Mouse (Mus musculus) brown adipose tissue, adult 24 weeks (tissue): ENCODE measurements around the gene Fhad1. TPM values are rescaled to one million over a fixed set of nuclear protein-coding genes. Genes with fewer than 3 reads are reported as not detected.

ENCODE experiments used
- H3K27ac ChIP-seq: fragments of 200-500 bp; replicated peaks from 2 replicates; pipeline ENCODE4 v1.5.1; 2012; ENCODE audit warnings: low read depth, mild to moderate bottlenecking, low read length
- H3K4me1 ChIP-seq: fragments of 200-500 bp; 2 replicates; pipeline ENCODE4 v1.6.1; 2012; ENCODE audit warnings: low read length, mixed read lengths; ENCODE audit not compliant: control insufficient read depth, insufficient read depth, insufficient read length
- H3K4me3 ChIP-seq: fragments of 200-500 bp; 2 replicates; pipeline ENCODE4 v1.5.1; 2012; ENCODE audit warnings: low read depth, mild to moderate bottlenecking, low read length, moderate library complexity; ENCODE audit not compliant: insufficient read depth
- polyA plus RNA-seq: library from polyadenylated mRNA; stranded (reverse); fragments of >200 nt; gene quantifications from 2 replicates; pipeline ENCODE4 v1.2.4, GENCODE M21; 2012; ENCODE audit not compliant: missing spikeins, insufficient read depth, insufficient read length

The Fhad1 gene
- not detected in 2 replicates for polyA plus RNA-seq

DNA sequence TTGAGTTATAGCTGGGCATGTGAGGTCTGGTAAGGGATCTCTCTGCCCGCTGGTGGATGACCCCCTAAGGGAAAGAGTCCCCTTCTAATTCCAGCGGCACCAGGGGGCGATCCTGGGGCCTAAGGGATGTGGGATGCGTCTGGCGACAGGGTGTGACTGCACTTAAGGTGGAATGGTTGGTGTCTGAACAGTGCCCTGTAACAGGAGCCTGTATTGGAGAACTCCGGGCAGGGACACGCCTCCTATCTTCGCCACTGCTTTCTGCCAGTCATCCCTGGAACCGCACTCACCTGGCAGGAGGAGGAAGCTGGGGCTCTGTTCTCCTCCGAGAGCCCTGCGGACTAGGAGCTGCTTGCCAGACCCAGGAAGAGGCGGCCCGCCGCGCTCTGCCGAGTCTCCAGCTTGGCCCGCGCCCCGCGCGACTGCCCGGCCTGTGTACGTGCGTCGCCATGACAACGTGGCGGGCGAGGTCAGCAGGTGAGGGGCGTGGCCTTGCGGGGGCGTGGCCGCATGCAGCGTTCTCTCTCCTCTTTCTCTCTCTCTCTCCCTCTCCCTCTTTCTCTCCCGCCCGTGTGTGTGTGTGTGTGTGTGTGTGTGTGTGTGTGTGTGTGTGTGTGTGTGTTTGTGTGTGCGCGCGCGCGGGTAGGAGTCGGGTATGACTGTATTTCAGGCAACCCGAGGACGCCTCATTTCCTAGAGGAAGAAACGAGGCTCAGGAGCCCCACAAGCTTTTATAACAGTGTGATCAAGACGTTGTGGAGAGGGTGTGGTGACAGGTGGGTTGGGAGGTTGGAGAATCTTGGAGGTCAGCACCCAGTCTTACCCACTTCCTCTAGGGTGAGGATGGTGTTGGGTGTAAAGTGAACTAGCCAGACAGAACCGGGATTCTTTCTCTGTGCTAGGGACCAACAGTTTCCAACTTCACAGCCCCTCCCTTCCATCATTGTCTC is at the start of gene Fhad1:
TSS of gene Fhad1 (minus strand) at position 424 of the 950 bp plus-strand sequence.
- Histone ChIP-seq H3K4me3 (no peak within 1 kb of the TSS), H3K27ac (no peak within 1 kb of the TSS), H3K4me1 (no peaks in the 10 kb centered on the region)

- H3K27ac ChIP-seq: no peak overlapping the region
- no peak overlapping the region for H3K4me3 ChIP-seq
- H3K4me1 ChIP-seq: peaks cover 6% of the 10 kb centered on the region
These were observed 48.2 kb upstream of the Fhad1 start for GRCm38 (mm10) chr4:142063057-142063534.

DNA sequence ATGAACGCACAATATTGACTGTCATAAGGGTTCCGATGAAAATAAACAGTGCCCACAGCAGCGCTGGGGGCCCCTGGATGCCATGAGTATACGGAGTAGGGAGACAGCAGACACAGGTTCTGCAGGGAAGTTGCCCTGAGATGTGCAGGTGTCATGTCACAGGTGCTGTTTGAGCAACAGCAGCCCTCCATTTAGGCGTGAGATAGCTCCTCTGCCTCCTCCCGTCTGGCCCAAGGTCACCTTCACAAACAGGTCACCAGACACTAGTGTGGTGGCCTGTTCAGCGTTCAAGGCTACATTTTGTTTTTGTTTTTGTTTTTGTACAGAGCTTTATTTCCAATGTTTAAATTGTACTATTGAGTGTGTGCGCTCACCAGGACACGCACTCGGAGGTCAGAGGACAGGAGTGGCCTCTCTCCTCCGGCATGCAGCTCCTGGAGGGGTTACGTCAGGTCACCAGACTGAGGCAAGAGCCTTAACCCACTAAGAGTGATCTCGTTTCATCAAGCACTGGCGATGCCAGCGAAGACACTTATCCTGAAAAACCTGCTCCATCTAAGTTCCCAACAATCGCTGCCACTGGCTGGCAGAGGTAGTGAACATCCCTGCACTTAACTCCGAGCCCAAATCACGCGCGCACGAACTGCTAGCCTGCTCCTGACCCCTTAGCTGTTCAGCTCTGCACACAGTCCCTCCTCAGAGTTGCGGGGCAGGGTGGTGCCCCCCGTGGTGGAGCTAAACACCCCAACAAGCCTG is 46.8 kb upstream of the Fhad1 start:
- Histone ChIP-seq H3K4me1 (peaks cover 6% of the 10 kb centered on the region), H3K27ac (no peak overlapping the region), H3K4me3 (no peak overlapping the region)

- Histone ChIP-seq H3K27ac (no peak overlapping the region), H3K4me1 (peaks cover 2% of the 10 kb centered on the region)
These were observed 45.8 kb upstream of the Fhad1 start for GRCm38 (mm10) chr4:142060455-142061378.

DNA sequence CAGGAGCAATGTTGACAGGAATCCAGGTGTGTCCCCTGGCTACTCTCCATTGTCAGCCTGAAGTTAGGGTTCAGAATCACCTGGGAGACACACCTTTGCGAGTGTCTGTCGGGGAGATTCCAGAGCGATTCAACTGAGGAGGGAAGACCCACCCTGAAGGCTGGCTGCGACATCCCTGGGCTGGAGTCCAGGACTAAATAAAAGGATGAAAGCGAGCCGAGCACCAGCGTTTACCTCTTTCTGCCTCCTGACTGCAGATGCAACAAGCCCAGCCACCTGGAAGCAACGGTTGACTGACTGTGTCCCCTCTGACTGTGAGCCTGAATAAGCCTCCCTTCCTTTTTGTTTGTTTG is 44.9 kb upstream of the Fhad1 start:
- H3K4me1 ChIP-seq: no peaks in the 10 kb centered on the region; the same call in 1 of the 2 replicates
- H3K4me3 ChIP-seq: no peak overlapping the region
- H3K27ac ChIP-seq: no peak overlapping the region

More at GRCm38 (mm10) chr4:142060455-142061378, 45.8 kb upstream of the Fhad1 start:
- H3K4me3 ChIP-seq: no peak overlapping the region

DNA sequence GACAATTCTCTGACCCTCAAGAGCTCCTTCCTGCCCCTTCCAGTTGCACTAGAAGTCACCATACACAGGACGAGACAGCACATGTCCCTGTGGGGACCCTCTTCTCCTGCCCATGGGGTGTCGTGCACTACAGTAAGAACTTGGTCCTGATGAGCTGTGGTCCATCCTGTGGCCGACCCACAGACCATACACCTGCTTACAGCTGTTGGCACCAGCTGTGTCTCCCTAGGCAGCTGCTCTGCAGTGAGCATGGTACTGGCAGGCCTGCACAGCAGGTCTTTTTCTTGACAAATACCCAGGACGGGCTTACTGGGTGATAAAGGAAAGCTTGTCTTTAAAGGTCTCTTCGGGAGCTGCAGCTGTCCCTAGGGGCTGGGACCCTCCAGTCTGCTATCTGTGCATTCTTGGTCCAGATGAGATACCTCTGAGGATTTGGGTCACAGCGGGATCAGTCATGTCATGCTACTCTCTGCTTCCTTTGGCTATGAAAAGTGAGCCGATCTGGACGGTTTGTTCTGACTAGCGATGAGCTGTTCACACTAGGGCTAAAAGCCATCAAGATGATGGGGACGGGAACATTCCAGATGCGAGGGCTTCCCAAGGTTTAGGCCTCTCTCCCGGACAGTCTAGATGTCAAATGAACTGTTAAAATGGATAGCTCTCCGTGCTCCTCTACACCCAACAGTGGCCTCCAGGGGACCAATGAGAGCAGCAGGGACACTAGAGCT is 44.4 kb upstream of the Fhad1 start:
- no peak overlapping the region for H3K27ac ChIP-seq
- no peak overlapping the region for H3K4me3 ChIP-seq
- H3K4me1 ChIP-seq: no peaks in the 10 kb centered on the region

DNA sequence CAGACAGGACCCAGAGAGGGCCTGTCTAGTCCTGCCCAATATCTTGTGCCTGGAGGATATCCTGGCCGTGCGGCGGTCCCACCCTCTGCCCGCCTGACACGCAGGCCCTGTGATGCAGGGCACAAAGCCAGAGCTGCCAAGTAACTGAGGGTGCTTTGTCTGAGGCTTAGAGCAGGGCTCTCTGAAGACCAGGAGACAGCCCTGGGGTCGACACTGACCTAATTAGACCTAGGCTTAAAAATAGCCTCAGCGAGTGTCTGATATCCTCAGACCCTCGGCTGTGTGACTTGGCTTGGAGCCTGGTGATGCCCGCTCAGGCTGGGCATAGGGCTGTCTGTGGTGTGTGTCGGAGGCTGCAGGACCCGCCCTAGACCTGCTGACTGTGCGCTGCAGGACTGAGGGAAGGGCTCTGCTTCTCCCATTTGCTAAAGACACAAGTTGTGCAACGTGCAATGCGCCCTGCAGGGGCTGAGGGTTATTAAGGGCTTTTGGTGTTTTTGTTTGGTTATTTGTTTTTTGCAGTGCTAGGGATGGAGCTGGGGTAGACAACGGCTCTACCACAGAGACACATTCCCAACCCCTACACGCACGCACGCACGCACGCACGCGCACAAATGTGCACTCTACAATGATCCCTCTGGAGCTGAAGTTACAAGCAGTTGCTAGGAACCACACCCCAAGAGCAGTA is 42.8 kb upstream of the Fhad1 start:
- no peaks in the 10 kb centered on the region for H3K4me1 ChIP-seq
- no peak overlapping the region for H3K27ac ChIP-seq

GRCm38 (mm10) chr4:142055600-142055999 is 40.7 kb upstream of the Fhad1 start:
- H3K4me1 ChIP-seq: no peaks in the 10 kb centered on the region
- H3K27ac ChIP-seq: no peak overlapping the region
- H3K4me3 ChIP-seq: no peak overlapping the region

More for the DNA sequence above, 42.8 kb upstream of the Fhad1 start:
- no peak overlapping the region for H3K4me3 ChIP-seq

DNA sequence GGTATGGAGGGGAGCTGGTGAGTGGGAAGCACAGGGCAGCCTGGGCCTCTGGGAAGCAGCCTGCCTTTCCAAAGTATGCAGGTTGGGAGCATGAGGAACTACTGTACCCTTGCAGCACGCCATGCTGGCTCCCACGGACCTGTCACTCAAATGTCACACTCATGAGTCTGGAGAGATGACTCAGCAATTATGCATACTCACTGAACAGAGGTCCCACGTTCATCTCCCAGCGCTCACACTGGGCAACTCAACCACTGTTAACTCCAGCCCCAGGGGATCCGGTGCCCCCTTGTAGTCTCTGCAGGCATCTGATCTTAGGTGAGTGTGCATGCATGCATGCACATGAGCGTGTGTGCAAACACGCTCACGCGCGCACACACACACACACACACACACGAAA is 39.7 kb upstream of the Fhad1 start:
- no peak overlapping the region for H3K4me3 ChIP-seq
- H3K27ac ChIP-seq: no peak overlapping the region
- H3K4me1 ChIP-seq: no peaks in the 10 kb centered on the region

DNA sequence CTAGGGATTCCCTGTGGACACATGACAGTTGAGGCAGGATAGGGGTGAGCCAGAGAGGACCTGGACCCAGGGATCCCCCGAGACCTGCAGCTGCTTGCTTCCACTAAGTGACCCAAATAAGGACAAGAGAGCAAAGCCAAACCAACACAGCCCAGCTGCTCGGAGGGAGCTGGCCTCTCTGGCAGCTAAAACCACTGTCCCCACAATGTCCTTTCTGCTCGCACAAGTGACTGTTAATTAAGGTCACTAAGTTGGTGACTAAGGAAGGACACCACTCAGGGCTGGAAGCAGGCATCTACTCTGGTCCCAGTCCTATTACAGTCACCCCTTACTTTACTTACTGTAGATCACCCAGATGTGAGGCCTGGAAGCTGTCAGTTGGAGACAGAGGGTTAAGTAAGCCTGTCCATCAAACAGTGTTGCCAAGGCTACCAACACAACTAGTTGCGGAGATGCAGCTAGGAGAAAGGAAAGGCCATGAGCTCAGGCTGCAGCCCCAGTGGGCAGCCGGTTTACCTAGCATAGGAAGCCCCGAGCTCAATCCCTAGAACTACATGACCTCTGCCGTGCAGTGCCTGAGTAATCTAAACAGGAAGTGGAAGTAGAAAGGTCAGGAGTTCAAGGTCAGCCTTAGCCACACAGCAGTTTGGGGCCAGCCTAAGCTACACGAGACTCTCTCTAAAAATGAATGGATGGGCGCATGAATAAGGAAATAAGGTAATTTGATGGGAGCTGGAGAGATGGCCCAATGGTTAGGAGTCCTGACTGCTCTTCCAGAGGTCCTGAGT is 39.0 kb upstream of the Fhad1 start:
- no peak overlapping the region for H3K4me3 ChIP-seq
- H3K27ac ChIP-seq: no peak overlapping the region
- no peaks in the 10 kb centered on the region for H3K4me1 ChIP-seq

DNA sequence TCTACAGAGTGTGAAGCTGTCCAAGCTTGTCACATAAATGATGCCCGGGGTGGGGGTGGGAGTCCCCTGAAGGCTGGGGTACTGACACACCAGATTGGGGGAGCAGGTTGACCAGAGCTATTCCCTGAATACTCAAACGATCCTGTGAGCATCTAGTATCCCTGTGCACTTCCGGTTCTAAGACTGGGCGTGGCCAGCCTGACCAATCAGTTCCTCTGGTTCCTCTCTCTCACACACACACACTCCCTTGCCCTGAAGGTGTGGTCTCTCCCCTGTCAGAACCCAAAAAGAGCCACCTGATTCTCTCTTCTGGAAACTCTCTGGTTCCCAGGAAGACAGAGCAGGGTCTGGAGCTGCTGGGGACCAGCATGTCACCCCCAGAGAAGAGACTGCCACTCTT is 38.4 kb upstream of the Fhad1 start:
- Histone ChIP-seq H3K4me1 (no peaks in the 10 kb centered on the region), H3K27ac (no peak overlapping the region), H3K4me3 (no peak overlapping the region)

DNA sequence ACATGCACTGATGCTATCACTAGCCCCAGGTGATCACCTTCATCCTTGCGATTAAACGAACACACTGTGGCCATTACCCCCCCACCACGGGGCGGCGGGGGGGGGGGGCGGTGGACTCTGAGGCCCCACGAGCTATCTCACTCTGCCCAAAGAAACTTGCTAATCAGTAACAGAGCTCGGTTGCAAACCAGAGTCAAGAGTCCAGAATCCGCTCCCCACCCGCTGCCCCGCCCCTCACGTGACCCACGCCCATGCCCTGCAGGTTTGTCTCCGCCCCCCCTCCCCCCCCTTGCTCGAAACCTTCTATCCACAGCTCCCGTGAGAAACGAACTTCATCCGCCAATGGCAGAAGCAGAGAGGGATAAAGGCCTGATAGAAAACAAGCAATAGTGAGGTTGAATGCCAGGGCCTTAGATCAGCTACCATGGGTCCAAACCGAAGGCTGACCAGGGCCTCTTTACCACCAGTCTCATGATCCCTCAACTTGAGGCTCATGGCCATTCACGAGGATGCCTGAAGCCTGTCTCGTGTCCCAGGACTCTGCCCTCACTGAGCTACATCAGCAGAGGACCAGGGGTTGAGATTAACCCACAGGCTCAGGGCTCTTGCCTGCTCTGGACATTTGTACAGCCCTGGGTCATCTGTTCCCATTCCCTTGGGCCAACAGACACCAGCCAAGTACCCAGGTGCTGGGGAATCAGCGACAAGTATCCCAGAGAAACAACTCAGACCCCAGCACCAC is 37.7 kb upstream of the Fhad1 start:
- no peaks in the 10 kb centered on the region for H3K4me1 ChIP-seq

More for the DNA sequence above, 37.7 kb upstream of the Fhad1 start:
- H3K27ac ChIP-seq: no peak overlapping the region
- H3K4me3 ChIP-seq: no peak overlapping the region
